Mouse (Mus musculus) intestine, postnatal 0 days (tissue): ENCODE results near the gene Dph3. TPM values are rescaled to one million over a fixed set of nuclear protein-coding genes. Genes with fewer than 3 reads are reported as not detected.
"Not testable (repeated sequence)": the region's sequence is repeated elsewhere in the genome, so short reads cannot be mapped to it uniquely, and the experiment has no call there.

Source experiments
- ATAC-seq: fragments of 200-750 bp; cut with Nextera tagmentation; 2 replicates; pipeline ENCODE4 v1.8.0; 2017; ENCODE audit warnings: mild to moderate bottlenecking, moderate TSS enrichment, moderate library complexity
- H3K27ac ChIP-seq: fragments of 300-500 bp; sonication (generic); 2 replicates; pipeline ENCODE4 v1.5.1; 2014; ENCODE audit warnings: mild to moderate bottlenecking, low read depth, low read length, moderate library complexity
- H3K27me3 ChIP-seq: fragments of 300-500 bp; sonication (generic); replicated peaks from 2 replicates; pipeline ENCODE4 v1.6.1; 2014; ENCODE audit warnings: low read length, mixed read lengths; ENCODE audit not compliant: control insufficient read depth, insufficient read depth
- H3K36me3 ChIP-seq: fragments of 300-500 bp; sonication (generic); 2 replicates; pipeline ENCODE4 v1.6.1; 2014; ENCODE audit warnings: mild to moderate bottlenecking, moderate library complexity; ENCODE audit not compliant: control insufficient read depth, insufficient read depth
- H3K4me1 ChIP-seq: fragments of 300-500 bp; sonication (generic); replicated peaks from 2 replicates; pipeline ENCODE4 v1.6.1; 2014; ENCODE audit warnings: antibody characterized with exemption, low read length, mixed read lengths; ENCODE audit not compliant: control insufficient read depth, insufficient read depth
- H3K4me2 ChIP-seq: fragments of 300-500 bp; sonication (generic); replicated peaks from 2 replicates; pipeline ENCODE4 v1.6.1; 2014; ENCODE audit warnings: low read depth, mild to moderate bottlenecking, moderate library complexity
- H3K4me3 ChIP-seq: fragments of 300-500 bp; sonication (generic); 2 replicates; pipeline ENCODE4 v1.5.1; 2014; ENCODE audit warnings: low read depth, low read length
- H3K9ac ChIP-seq: fragments of 300-500 bp; sonication (generic); 2 replicates; pipeline ENCODE4 v1.6.1; 2014; ENCODE audit warnings: mild to moderate bottlenecking, low read depth, low read length
- H3K9me3 ChIP-seq: fragments of 300-500 bp; sonication (generic); 2 replicates; pipeline ENCODE4 v1.6.1; 2016; ENCODE audit warnings: mixed run types; ENCODE audit not compliant: control insufficient read depth
- CTCF ChIP-seq: sonication (generic); IDR thresholded peaks from 2 replicates; pipeline ENCODE4 v1.5.1; 2016; ENCODE audit warnings: low read depth, mild to moderate bottlenecking, control low read depth, antibody characterized with exemption, moderate library complexity
- WGBS: fragments of 180-500 bp; shearing (Covaris S2); extraction: QIAGEN DNeasy Blood & Tissue Kit; methylation state at CpG from one replicate; pipeline ENCODE4 v1.1.7; 2014; 5-methylcytosine and 5-hydroxymethylcytosine counted together
- polyA plus RNA-seq: library from polyadenylated mRNA; unstranded; fragments of >200 nt; fragmentation: Nextera tagmentation; extraction: Ambion mirVana; gene quantifications from 2 replicates; pipeline ENCODE4 v1.2.1, GENCODE M21; 2015

Gene Dph3
- polyA plus RNA-seq, 1 experiment from 2014 or later: 111 TPM

- ATAC-seq: no peak
- H3K27me3 ChIP-seq: no peaks in the 10 kb centered on the region
- no peaks in the 10 kb centered on the region for H3K9me3 ChIP-seq
- TF ChIP-seq CTCF: no peak
- no peak overlapping the region for H3K4me2 ChIP-seq
- no peak overlapping the region for H3K9ac ChIP-seq
- H3K4me3 ChIP-seq: no peak overlapping the region
- no peak overlapping the region for H3K27ac ChIP-seq
- 85% methylated on average over 4 of the region's 4 CpGs for whole genome bisulfite sequencing
- peaks cover 30% of the 10 kb centered on the region for H3K36me3 ChIP-seq
- H3K4me1 ChIP-seq: 0 out of 2 replicates have a peak, but pooled peaks cover 3% of the 10 kb centered on the region
Measured at GRCm38 (mm10) chr14:32091704-32092103, 6.2 kb upstream of the Dph3 start.

DNA sequence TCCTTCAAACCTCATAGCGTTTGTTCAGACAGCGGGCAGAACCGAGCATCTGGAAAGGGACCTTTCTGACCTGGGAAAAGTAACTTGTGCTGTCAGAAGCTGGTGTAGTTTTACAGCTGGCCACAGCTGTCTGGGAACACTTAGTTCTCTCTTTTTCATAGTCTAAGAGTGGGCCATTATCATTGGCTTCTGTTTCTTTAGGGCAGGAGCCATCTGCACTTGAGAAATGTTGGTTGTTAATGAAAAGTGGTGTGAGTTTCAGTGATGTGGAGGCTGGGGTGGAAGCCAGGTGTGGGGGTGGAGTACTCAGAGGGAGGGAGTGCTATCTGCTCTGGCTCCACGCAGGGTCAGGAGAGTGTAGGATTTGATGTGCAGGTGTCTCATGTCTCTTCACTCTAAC, 5.6 kb upstream of the Dph3 start:
- Histone ChIP-seq H3K4me1 (0 out of 2 replicates have a peak, but pooled peaks cover 3% of the 10 kb centered on the region), H3K36me3 (peaks cover 25% of the 10 kb centered on the region), H3K9ac (no peak overlapping the region), H3K27me3 (no peaks in the 10 kb centered on the region), H3K4me2 (no peak overlapping the region), H3K4me3 (no peak overlapping the region), H3K27ac (no peak overlapping the region), H3K9me3 (no peaks in the 10 kb centered on the region)
- 54% methylated on average over 4 of the region's 4 CpGs for WGBS
- no peak for ATAC-seq
- TF ChIP-seq CTCF: no peak

- not testable (repeated sequence) for ATAC-seq, H3K4me2 ChIP-seq
- WGBS: 88% methylated on average over 7 of the region's 7 CpGs
Measured at GRCm38 (mm10) chr14:32087584-32088248, 2.2 kb upstream of the Dph3 start.

DNA sequence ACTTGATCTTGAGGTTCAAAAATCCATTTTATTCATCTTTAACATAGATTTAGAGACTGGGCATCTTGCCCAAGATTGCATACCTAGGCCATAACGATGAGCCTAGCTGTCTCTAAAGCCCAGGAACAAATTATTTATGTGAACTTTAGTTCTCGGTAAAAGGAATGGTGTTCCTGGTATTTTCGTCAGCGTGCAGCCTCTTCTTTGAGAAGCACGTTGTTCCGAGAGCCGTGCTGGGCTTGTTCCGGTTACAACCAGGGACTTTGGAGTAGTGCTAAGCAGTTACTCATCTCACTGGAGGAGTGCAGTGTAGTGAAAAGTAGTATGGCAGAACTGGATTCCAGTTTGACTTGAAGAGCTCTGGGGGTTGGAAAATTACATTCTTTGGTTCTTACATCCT, 697 bp upstream of the Dph3 start:
- 3% methylated on average over 8 of the region's 8 CpGs for WGBS
- Histone ChIP-seq H3K36me3 (peaks cover 11% of the 10 kb centered on the region), H3K4me2 (peak overlapping the region; percentile 79), H3K9me3 (no peaks in the 10 kb centered on the region), H3K27ac (peak overlapping the region; percentile 91), H3K9ac (peak overlapping the region; percentile 57; the same call in 1 of the 2 replicates), H3K4me1 (0 out of 2 replicates have a peak, but pooled peaks cover 6% of the 10 kb centered on the region), H3K4me3 (peak overlapping the region; percentile 70), H3K27me3 (no peaks in the 10 kb centered on the region)
- TF ChIP-seq CTCF: no peak
- no peak for ATAC-seq

More at GRCm38 (mm10) chr14:32087584-32088248, 2.2 kb upstream of the Dph3 start:
- H3K27ac ChIP-seq, H3K36me3 ChIP-seq, H3K9me3 ChIP-seq, H3K4me3 ChIP-seq, H3K27me3 ChIP-seq, H3K9ac ChIP-seq, H3K4me1 ChIP-seq: not testable (repeated sequence)

GRCm38 (mm10) chr14:32084761-32085485, 606 bp downstream of the Dph3 start, which contains the start of gene Oxnad1:
TSS of gene Oxnad1 (plus strand) at chr14:32085374.
- WGBS: 1% methylated on average over 22 of the region's 22 CpGs
- no peaks in the 10 kb centered on the region for H3K27me3 ChIP-seq
- H3K4me3 ChIP-seq: peak within 1 kb of the TSS; percentile 70
- TF ChIP-seq CTCF: no peak
- H3K4me1 ChIP-seq: 0 out of 2 replicates have a peak, but pooled peaks cover 6% of the 10 kb centered on the region
- H3K4me2 ChIP-seq: peak within 1 kb of the TSS; percentile 79
- H3K9me3 ChIP-seq: no peaks in the 10 kb centered on the region
- peaks cover 11% of the 10 kb centered on the region for H3K36me3 ChIP-seq
- H3K27ac ChIP-seq: peak within 1 kb of the TSS; percentile 91
- H3K9ac ChIP-seq: peak within 1 kb of the TSS; percentile 57
- ATAC-seq: peak; percentile 92

DNA sequence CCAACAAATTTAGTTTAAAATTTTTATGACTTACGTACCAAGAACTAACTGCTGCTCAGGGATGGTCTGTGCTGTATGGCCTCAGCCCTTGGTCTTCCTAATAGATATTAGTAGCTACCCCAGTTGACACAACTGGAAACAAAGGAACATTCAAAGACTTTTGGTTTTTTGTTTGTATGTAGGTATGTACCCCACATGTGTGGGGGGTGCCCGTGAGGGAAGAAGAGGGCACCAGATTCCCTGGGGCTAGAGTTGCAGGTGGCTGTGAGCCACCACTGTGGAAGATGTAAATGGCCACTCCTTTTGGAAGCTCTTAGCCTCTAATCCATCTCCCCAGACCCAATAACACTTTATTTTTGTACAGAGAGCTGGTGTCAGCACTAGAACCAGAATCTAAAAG, 2.1 kb downstream of the Dph3 start:
- 88% methylated on average over 2 of the region's 2 CpGs for WGBS
- ATAC-seq: no peak
- Histone ChIP-seq H3K4me1 (0 out of 2 replicates have a peak, but pooled peaks cover 6% of the 10 kb centered on the region), H3K9me3 (no peaks in the 10 kb centered on the region), H3K9ac (no peak overlapping the region), H3K4me3 (no peak overlapping the region), H3K27ac (no peak overlapping the region), H3K4me2 (no peak overlapping the region), H3K27me3 (no peaks in the 10 kb centered on the region), H3K36me3 (peaks cover 11% of the 10 kb centered on the region)
- no peak for TF ChIP-seq CTCF
